Mouse (Mus musculus) olfactory bulb, adult 2 months (tissue): ENCODE results near the gene Tagln.

Experiments
- CTCF ChIP-seq: fragments of 200-500 bp; IDR thresholded peaks from 2 replicates; pipeline ENCODE4 v1.5.1; 2012; ENCODE audit warnings: low read depth, mild to moderate bottlenecking, low read length, moderate library complexity; ENCODE audit not compliant: insufficient read depth
- POLR2A ChIP-seq: fragments of 200-500 bp; IDR thresholded peaks from 2 replicates; pipeline ENCODE4 v1.6.1; 2012; ENCODE audit warnings: mild to moderate bottlenecking, low read depth, low read length, moderate library complexity; ENCODE audit not compliant: insufficient read depth

DNA sequence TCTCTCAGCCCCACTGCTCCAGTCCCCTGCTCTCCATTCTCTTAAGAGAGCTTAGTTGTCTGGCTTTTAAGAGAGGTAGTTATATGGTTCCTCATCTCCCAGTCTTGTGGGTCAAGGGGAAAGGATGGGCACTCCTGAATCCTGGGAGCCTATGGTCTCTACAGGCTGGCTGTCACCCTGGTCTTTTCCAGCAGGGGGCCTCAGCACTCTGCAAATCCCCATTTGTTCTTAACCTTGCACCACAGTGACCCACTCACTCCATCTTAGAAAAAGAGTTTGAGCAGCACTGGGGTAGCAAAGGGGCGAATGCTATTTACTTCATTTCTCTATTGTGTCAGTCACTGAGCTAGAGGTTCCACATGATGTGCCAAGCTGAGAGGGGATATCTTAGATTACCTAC lies 24.2 kb downstream of the Tagln start:
- TF ChIP-seq POLR2A (no peak), CTCF (no peak)
